Mouse (Mus musculus): ENCODE measurements around the gene Psme2. TPM values are rescaled to one million over a fixed set of nuclear protein-coding genes. Genes with fewer than 3 reads are reported as not detected.

Gene Psme2
- polyA plus RNA-seq, 1 experiment from 2014 or later: 226 TPM

Other genes starting within 250 kb of the Psme2 start
- gene Dhrs4, start 112.4 kb downstream of the Psme2 start, polyA plus RNA-seq (2015; fragmentation: Nextera tagmentation; extraction: Ambion mirVana): 147 and 157 TPM in 2 replicates
- gene Carmil3, start 100.5 kb downstream of the Psme2 start, polyA plus RNA-seq (2015; fragmentation: Nextera tagmentation; extraction: Ambion mirVana): 2.5 and 3.0 TPM in 2 replicates
- gene Cpne6, start 80.7 kb downstream of the Psme2 start, polyA plus RNA-seq (2015; fragmentation: Nextera tagmentation; extraction: Ambion mirVana): 0.21 and 0.46 TPM in 2 replicates
- not detected in 2 replicates for gene Nrl, start 66.1 kb downstream of the Psme2 start, polyA plus RNA-seq (2015; fragmentation: Nextera tagmentation; extraction: Ambion mirVana)
- 64.2 and 66.0 TPM in 2 replicates for gene Pck2, start 50.8 kb downstream of the Psme2 start, polyA plus RNA-seq (2015; fragmentation: Nextera tagmentation; extraction: Ambion mirVana)
- gene Dcaf11, start 31.1 kb downstream of the Psme2 start, polyA plus RNA-seq (2015; fragmentation: Nextera tagmentation; extraction: Ambion mirVana): 117 TPM in 2 replicates
- 1.2 and 1.6 TPM in 2 replicates for gene A730061H03Rik, start 30.7 kb downstream of the Psme2 start, polyA plus RNA-seq (2015; fragmentation: Nextera tagmentation; extraction: Ambion mirVana)
- gene Fitm1, start 15.5 kb downstream of the Psme2 start, polyA plus RNA-seq (2015; fragmentation: Nextera tagmentation; extraction: Ambion mirVana): 4.5 and 4.6 TPM in 2 replicates
- gene Psme1, start 13.0 kb downstream of the Psme2 start, polyA plus RNA-seq (2015; fragmentation: Nextera tagmentation; extraction: Ambion mirVana): 156 and 168 TPM in 2 replicates
- gene Emc9, start 5.8 kb downstream of the Psme2 start, polyA plus RNA-seq (2015; fragmentation: Nextera tagmentation; extraction: Ambion mirVana): 9.3 and 9.5 TPM in 2 replicates
- 21.3 and 26.2 TPM in 2 replicates for gene Rnf31, start 595 bp upstream of the Psme2 start, polyA plus RNA-seq (2015; fragmentation: Nextera tagmentation; extraction: Ambion mirVana)
- gene Irf9, start 12.5 kb upstream of the Psme2 start, polyA plus RNA-seq (2015; fragmentation: Nextera tagmentation; extraction: Ambion mirVana): 16.8 and 17.7 TPM in 2 replicates
- gene Rec8, start 26.9 kb upstream of the Psme2 start, polyA plus RNA-seq (2015; fragmentation: Nextera tagmentation; extraction: Ambion mirVana): 23.0 and 24.2 TPM in 2 replicates
- gene Ipo4, start 44.8 kb upstream of the Psme2 start, polyA plus RNA-seq (2015; fragmentation: Nextera tagmentation; extraction: Ambion mirVana): 120 and 130 TPM in 2 replicates
- gene Gm49378, start 46.8 kb upstream of the Psme2 start, polyA plus RNA-seq (2015; fragmentation: Nextera tagmentation; extraction: Ambion mirVana): 1.5 and 1.6 TPM in 2 replicates
- 137 and 139 TPM in 2 replicates for gene Tm9sf1, start 52.7 kb upstream of the Psme2 start, polyA plus RNA-seq (2015; fragmentation: Nextera tagmentation; extraction: Ambion mirVana)
- 1.1 and 1.3 TPM in 2 replicates for gene Tssk4, start 59.1 kb upstream of the Psme2 start, polyA plus RNA-seq (2015; fragmentation: Nextera tagmentation; extraction: Ambion mirVana)
- gene Mdp1, start 69.4 kb upstream of the Psme2 start, polyA plus RNA-seq (2015; fragmentation: Nextera tagmentation; extraction: Ambion mirVana): 59.8 and 61.0 TPM in 2 replicates
- 74.1 and 74.2 TPM in 2 replicates for gene Gmpr2, start 80.8 kb upstream of the Psme2 start, polyA plus RNA-seq (2015; fragmentation: Nextera tagmentation; extraction: Ambion mirVana)
- 514 and 521 TPM in 2 replicates for gene Nedd8, start 81.0 kb upstream of the Psme2 start, polyA plus RNA-seq (2015; fragmentation: Nextera tagmentation; extraction: Ambion mirVana)
- 43.9 and 44.5 TPM in 2 replicates for gene Tinf2, start 90.7 kb upstream of the Psme2 start, polyA plus RNA-seq (2015; fragmentation: Nextera tagmentation; extraction: Ambion mirVana)
- gene Tgm1, start 122.8 kb upstream of the Psme2 start, polyA plus RNA-seq (2015; fragmentation: Nextera tagmentation; extraction: Ambion mirVana): 2.9 and 3.0 TPM in 2 replicates
- 43.3 and 46.2 TPM in 2 replicates for gene Rabggta, start 131.2 kb upstream of the Psme2 start, polyA plus RNA-seq (2015; fragmentation: Nextera tagmentation; extraction: Ambion mirVana)
- 112 and 119 TPM in 2 replicates for gene Dhrs1, start 154.6 kb upstream of the Psme2 start, polyA plus RNA-seq (2015; fragmentation: Nextera tagmentation; extraction: Ambion mirVana)
- 40.6 and 41.9 TPM in 2 replicates for gene Nop9, start 154.6 kb upstream of the Psme2 start, polyA plus RNA-seq (2015; fragmentation: Nextera tagmentation; extraction: Ambion mirVana)
- 21.1 and 21.3 TPM in 2 replicates for gene Cideb, start 167.3 kb upstream of the Psme2 start, polyA plus RNA-seq (2015; fragmentation: Nextera tagmentation; extraction: Ambion mirVana)
- 0.41 and 0.45 TPM in 2 replicates for gene Ltb4r2, start 170.3 kb upstream of the Psme2 start, polyA plus RNA-seq (2015; fragmentation: Nextera tagmentation; extraction: Ambion mirVana)
- gene Ltb4r1, start 174.8 kb upstream of the Psme2 start, polyA plus RNA-seq (2015; fragmentation: Nextera tagmentation; extraction: Ambion mirVana): 0.54 and 0.92 TPM in 2 replicates
- 16.7 and 19.7 TPM in 2 replicates for gene Adcy4, start 193.0 kb upstream of the Psme2 start, polyA plus RNA-seq (2015; fragmentation: Nextera tagmentation; extraction: Ambion mirVana)
- gene Ripk3, start 197.8 kb upstream of the Psme2 start, polyA plus RNA-seq (2015; fragmentation: Nextera tagmentation; extraction: Ambion mirVana): 39.3 and 43.4 TPM in 2 replicates
- gene Nfatc4, start 232.0 kb upstream of the Psme2 start, polyA plus RNA-seq (2015; fragmentation: Nextera tagmentation; extraction: Ambion mirVana): 38.2 and 38.7 TPM in 2 replicates

Data from kidney, embryonic 16.5 days (tissue).